9 mouse cellular contexts compared by ENCODE assay signal in genomic region chr13:8995159-8995989, GRCm38 (mm10). TPM values are rescaled to one million over a fixed set of nuclear protein-coding genes. Genes with fewer than 3 reads are reported as not detected.
DNase-seq lines count a peak whose midpoint lies in the region; ATAC-seq and TF ChIP-seq lines count a peak whose summit lies in the region.
"Had no signal": no experiment of that assay in that cellular context is flagged by ENCODE, and none has a peak within 500 bp of the region (broad histone marks: within the 10 kb centered on the region; RNA-seq: fewer than 3 reads in every experiment).

No protein-coding gene starts in this region.

- H3K27ac ChIP-seq in kidney, embryonic 16.5 days (ENCODE audit: low read length): peak overlapping the region; percentile 34

- peak overlapping the region; percentile 84 for H3K9ac ChIP-seq in kidney, embryonic 16.5 days (replicated peaks; ENCODE audit: low read length)

- TF ChIP-seq CTCF in G1E (IDR thresholded peaks at IDR 0.05; ENCODE audit: low read depth, low read length): no peak

- H3K27me3 ChIP-seq in kidney, embryonic 16.5 days (ENCODE audit: insufficient read depth, low read length): no peaks in the 10 kb centered on the region
- H3K27me3 ChIP-seq in G1E (ENCODE audit: insufficient read depth, low read length): no peaks in the 10 kb centered on the region

- no peak for DNase-seq in kidney, adult 9 months
- DNase-seq in G1E (ENCODE audit: low spot score): peak; percentile 12
- peak; percentile 42 for DNase-seq in embryo, embryonic 11.5 days (ENCODE audit: low read depth, low spot score)
- DNase-seq in induced T-regulatory cell, adult 2 months (ENCODE audit: low read depth): peak; percentile 81
- peak; percentile 70 for DNase-seq in mesoderm, embryonic 11.5 days (ENCODE audit: low read depth, low spot score)
- DNase-seq in right cerebral cortex, postnatal 25 days: no peak
- no peak for DNase-seq in cerebellum, adult 11-12 months

- peaks cover 9% of the 10 kb centered on the region for H3K36me3 ChIP-seq in kidney, embryonic 16.5 days (ENCODE audit: insufficient read depth, low read length)
- peaks cover 30% of the 10 kb centered on the region for H3K36me3 ChIP-seq in G1E (replicated peaks)

- H3K9me3 ChIP-seq in kidney, embryonic 16.5 days (ENCODE audit: low read length): no peaks in the 10 kb centered on the region
- no peaks in the 10 kb centered on the region for H3K9me3 ChIP-seq in G1E (replicated peaks)

- H3K4me2 ChIP-seq in kidney, embryonic 16.5 days (replicated peaks; ENCODE audit: low read depth, low read length): peak overlapping the region; percentile 74

- peak overlapping the region; percentile 89 for H3K4me3 ChIP-seq in kidney, embryonic 16.5 days (ENCODE audit: low read length)
- H3K4me3 ChIP-seq in G1E (ENCODE audit: low read depth, low read length): peak overlapping the region; percentile 96

- peaks cover 8% of the 10 kb centered on the region for H3K4me1 ChIP-seq in kidney, embryonic 16.5 days (ENCODE audit: insufficient read depth, low read length)
- H3K4me1 ChIP-seq in G1E (ENCODE audit: insufficient read depth, low read depth, low read length): peaks cover 49% of the 10 kb centered on the region

- peak; percentile 58 for ATAC-seq in kidney, embryonic 16.5 days (ENCODE audit: low FRiP score, low TSS enrichment)
- no peak for ATAC-seq in G1E (ENCODE audit: extremely low read depth, insufficient number of reproducible peaks, low FRiP score, poor library complexity, severe bottlenecking)

- WGBS in kidney, embryonic 16.5 days: 2% methylated on average over 33 of the region's 33 CpGs

RNA-seq across cellular contexts. Expression of gene Gtpbp4, which starts 0.5 kb away (rescaled TPM):
- polyA plus RNA-seq in kidney, embryonic 16.5 days (2015; fragmentation: Nextera tagmentation; extraction: Ambion mirVana): 80.9 and 82.6 TPM in 2 replicates
- total RNA-seq in G1E (2014; fragmentation: Nextera tagmentation) (296 and 321 TPM in 2 replicates), G1E (2017) (182 and 214 TPM in 2 replicates)
- polyA plus RNA-seq in G1E (2012): 6.8 and 9.5 TPM in 2 replicates

RNA-seq across cellular contexts. Expression of gene Idi2, which starts 42.7 kb away (rescaled TPM):
- polyA plus RNA-seq in kidney, embryonic 16.5 days (2015; fragmentation: Nextera tagmentation; extraction: Ambion mirVana): not detected in 2 replicates
- total RNA-seq in G1E (2014; fragmentation: Nextera tagmentation): 1.4 TPM in 1 of 2 replicates, not detected in the other
- 1.1 and 1.3 TPM in 2 replicates for total RNA-seq in G1E (2017)
- polyA plus RNA-seq in G1E (2012): 0.04 and 0.06 TPM in 2 replicates
- total RNA-seq: left cerebral cortex, adult 18-20 months had no signal

RNA-seq across cellular contexts. Expression of gene Gm9745, which starts 47.3 kb away (rescaled TPM):
- not detected in 2 replicates for polyA plus RNA-seq in kidney, embryonic 16.5 days (2015; fragmentation: Nextera tagmentation; extraction: Ambion mirVana)
- total RNA-seq in G1E (2014; fragmentation: Nextera tagmentation): 1.5 and 2.6 TPM in 2 replicates
- total RNA-seq in G1E (2017): not detected in 2 replicates
- not detected in 2 replicates for polyA plus RNA-seq in G1E (2012)
- total RNA-seq: left cerebral cortex, adult 18-20 months had no signal

Comparison
In these comparisons a context has a peak if more than half of its experiments do, and no peak if none do; other contexts are left out.
1. DNase-seq: peak in G1E (single experiment), embryo, embryonic 11.5 days (single experiment), induced T-regulatory cell, adult 2 months (single experiment) and mesoderm, embryonic 11.5 days (single experiment); none in kidney, adult 9 months (single experiment), right cerebral cortex, postnatal 25 days (single experiment) and cerebellum, adult 11-12 months (single experiment).